Mouse (Mus musculus) subcutaneous adipose tissue, adult 2 months (tissue): ENCODE measurements around the gene Acsl4. TPM values are rescaled to one million over a fixed set of nuclear protein-coding genes. Genes with fewer than 3 reads are reported as not detected.

Experiments
- polyA plus RNA-seq: library from polyadenylated mRNA; depleted of rRNA; stranded (reverse); fragments of >200 nt; gene quantifications from 2 replicates; pipeline ENCODE4 v1.2.3, GENCODE M21; 2012; ENCODE audit warnings: low replicate concordance; rRNA removed

The Acsl4 gene
- polyA plus RNA-seq = 4.8 and 7.1 TPM in 2 replicates

GRCm38 (mm10) chrX:142390247-142390908, at the start of gene Acsl4:
Gene Acsl4, minus strand, starts transcription at chrX:142390535.

GRCm38 (mm10) chrX:142305869-142306581, 84.3 kb downstream of the Acsl4 start, which contains the start of gene Kcne1l:
Gene Kcne1l, minus strand, starts transcription at chrX:142306294.

Other genes starting within 250 kb of the Acsl4 start
- 0.01 and 0.03 TPM in 2 replicates for gene Gucy2f, start 193.6 kb downstream of the Acsl4 start, polyA plus RNA-seq
- 5.0 and 5.7 TPM in 2 replicates for gene Nxt2, start 163.8 kb downstream of the Acsl4 start, polyA plus RNA-seq
- 2.4 and 8.4 TPM in 2 replicates for gene Kcne1l, start 84.2 kb downstream of the Acsl4 start, polyA plus RNA-seq